Mouse (Mus musculus) stomach, embryonic 15.5 days (tissue): ENCODE data around the gene Papss2. TPM values are rescaled to one million over a fixed set of nuclear protein-coding genes. Genes with fewer than 3 reads are reported as not detected.

Experiments
- ATAC-seq: fragments of 200-750 bp; cut with Nextera tagmentation; 2 replicates; pipeline ENCODE4 v1.8.0; 2017; ENCODE audit warnings: low read depth, moderate number of reproducible peaks, moderate TSS enrichment; ENCODE audit not compliant: insufficient read depth, low FRiP score
- H3K27ac ChIP-seq: fragments of 300-500 bp; sonication (generic); 2 replicates; pipeline ENCODE4 v1.5.1; 2015; ENCODE audit warnings: mild to moderate bottlenecking, inconsistent platforms
- H3K27me3 ChIP-seq: fragments of 300-500 bp; sonication (generic); replicated peaks from 2 replicates; pipeline ENCODE4 v1.6.1; 2015; ENCODE audit warnings: inconsistent platforms
- H3K36me3 ChIP-seq: fragments of 300-500 bp; sonication (generic); 2 replicates; pipeline ENCODE4 v1.6.1; 2015; ENCODE audit warnings: inconsistent platforms
- H3K4me1 ChIP-seq: fragments of 300-500 bp; sonication (generic); 2 replicates; pipeline ENCODE4 v1.6.1; 2015; ENCODE audit warnings: inconsistent platforms
- H3K4me2 ChIP-seq: fragments of 300-500 bp; sonication (generic); 2 replicates; pipeline ENCODE4 v1.6.1; 2015; ENCODE audit warnings: mild to moderate bottlenecking, inconsistent platforms
- H3K4me3 ChIP-seq: fragments of 300-500 bp; sonication (generic); replicated peaks from 2 replicates; pipeline ENCODE4 v1.5.1; 2015; ENCODE audit warnings: inconsistent platforms
- H3K9ac ChIP-seq: fragments of 300-500 bp; sonication (generic); 2 replicates; pipeline ENCODE4 v1.6.1; 2015; ENCODE audit warnings: inconsistent platforms
- H3K9me3 ChIP-seq: fragments of 300-500 bp; sonication (generic); 2 replicates; pipeline ENCODE4 v1.6.1; 2016; ENCODE audit warnings: inconsistent platforms
- WGBS: fragments of 180-500 bp; shearing (Covaris S2); methylation state at CpG from one replicate; pipeline ENCODE4 v1.1.7; 2015; 5-methylcytosine and 5-hydroxymethylcytosine counted together
- polyA plus RNA-seq: library from polyadenylated mRNA; unstranded; fragments of >200 nt; fragmentation: Nextera tagmentation; extraction: Ambion mirVana; gene quantifications from 2 replicates; pipeline ENCODE4 v1.2.1, GENCODE M21; 2015

Papss2 gene
- polyA plus RNA-seq, 1 experiment from 2014 or later: 9.3 TPM

GRCm38 (mm10) chr19:32601033-32601770, 5.6 kb downstream of the Papss2 start:
- 59% methylated on average over 6 of the region's 6 CpGs for WGBS
- Histone ChIP-seq H3K9me3 (no peaks in the 10 kb centered on the region), H3K27ac (peak overlapping the region; percentile 35; the same call in 1 of the 2 replicates), H3K36me3 (no peaks in the 10 kb centered on the region), H3K4me2 (no peak overlapping the region), H3K27me3 (no peaks in the 10 kb centered on the region), H3K9ac (no peak overlapping the region), H3K4me3 (no peak overlapping the region), H3K4me1 (no peaks in the 10 kb centered on the region)
- ATAC-seq: peak; percentile 56; the same call in 1 of the 2 replicates

DNA sequence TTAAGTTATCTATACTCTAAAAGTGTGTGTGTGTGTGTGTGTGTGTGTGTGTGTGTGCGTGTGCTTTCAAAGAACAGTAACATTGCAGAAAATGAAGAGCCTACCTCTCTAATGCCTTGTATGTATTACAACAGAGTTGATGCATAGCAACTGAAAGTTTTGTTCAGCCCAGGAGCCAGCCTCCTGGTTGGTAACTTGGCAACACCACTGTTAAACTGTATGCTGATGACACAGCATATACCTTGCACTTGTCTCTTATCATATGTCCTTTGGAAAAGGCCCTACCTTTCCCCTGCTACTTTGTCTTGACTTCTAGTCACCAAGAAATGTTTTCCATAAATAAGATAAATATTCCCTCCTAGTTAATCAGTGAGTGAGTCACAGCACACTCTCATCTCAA, 7.9 kb downstream of the Papss2 start:
- no peaks in the 10 kb centered on the region for H3K27me3 ChIP-seq
- no peak overlapping the region for H3K27ac ChIP-seq
- H3K4me2 ChIP-seq: no peak overlapping the region
- no peaks in the 10 kb centered on the region for H3K36me3 ChIP-seq
- ATAC-seq: no peak
- no peaks in the 10 kb centered on the region for H3K4me1 ChIP-seq
- H3K4me3 ChIP-seq: no peak overlapping the region
- 88% methylated on average over 1 of the region's 1 CpGs for WGBS
- no peaks in the 10 kb centered on the region for H3K9me3 ChIP-seq
- H3K9ac ChIP-seq: no peak overlapping the region

GRCm38 (mm10) chr19:32604127-32604526, 8.5 kb downstream of the Papss2 start:
- H3K27ac ChIP-seq: no peak overlapping the region
- WGBS: 71% methylated on average over 8 of the region's 8 CpGs

DNA sequence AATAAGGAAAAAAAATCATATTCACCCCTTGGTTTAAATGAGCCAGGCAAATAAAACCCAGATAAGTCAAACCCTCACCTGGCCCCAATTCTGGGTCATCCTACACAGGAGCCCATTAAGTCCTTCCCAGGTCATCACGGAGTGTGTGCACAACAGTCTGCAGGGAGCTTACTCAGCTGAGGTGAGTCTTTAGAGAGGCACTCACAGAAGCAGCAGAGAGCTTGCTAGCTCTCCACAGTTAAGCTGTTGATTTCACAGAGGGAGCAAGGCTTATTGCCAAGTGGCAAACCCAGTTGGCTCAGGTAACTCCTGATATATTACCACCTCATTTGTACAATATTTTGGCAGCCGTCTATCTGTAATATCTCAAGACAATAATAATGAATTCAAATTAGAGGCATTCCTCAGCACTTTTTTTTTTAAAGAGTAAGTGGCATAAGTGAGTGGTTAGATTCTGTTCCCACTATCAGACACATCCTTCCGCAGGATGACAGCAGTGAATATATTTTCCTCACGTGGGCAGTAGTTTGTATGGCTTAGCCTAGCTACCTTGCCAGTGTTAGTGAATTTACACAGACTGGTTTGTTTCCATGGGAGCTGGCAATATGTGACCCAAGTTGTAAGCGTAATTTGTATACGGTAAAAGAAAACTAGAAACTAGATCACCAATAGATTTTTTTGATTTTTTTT, 9.1 kb downstream of the Papss2 start:
- Histone ChIP-seq H3K4me2 (no peak overlapping the region), H3K4me3 (no peak overlapping the region), H3K9ac (no peak overlapping the region), H3K4me1 (no peaks in the 10 kb centered on the region), H3K9me3 (no peaks in the 10 kb centered on the region), H3K27ac (no peak overlapping the region), H3K27me3 (no peaks in the 10 kb centered on the region), H3K36me3 (no peaks in the 10 kb centered on the region)
- no peak for ATAC-seq
- 80% methylated on average over 6 of the region's 6 CpGs for WGBS

More at GRCm38 (mm10) chr19:32604127-32604526, 8.5 kb downstream of the Papss2 start:
- H3K27me3 ChIP-seq: no peaks in the 10 kb centered on the region
- no peak for ATAC-seq
- H3K4me2 ChIP-seq: no peak overlapping the region
- H3K4me1 ChIP-seq: no peaks in the 10 kb centered on the region
- no peak overlapping the region for H3K4me3 ChIP-seq
- H3K9ac ChIP-seq: no peak overlapping the region
- no peaks in the 10 kb centered on the region for H3K36me3 ChIP-seq
- no peaks in the 10 kb centered on the region for H3K9me3 ChIP-seq

DNA sequence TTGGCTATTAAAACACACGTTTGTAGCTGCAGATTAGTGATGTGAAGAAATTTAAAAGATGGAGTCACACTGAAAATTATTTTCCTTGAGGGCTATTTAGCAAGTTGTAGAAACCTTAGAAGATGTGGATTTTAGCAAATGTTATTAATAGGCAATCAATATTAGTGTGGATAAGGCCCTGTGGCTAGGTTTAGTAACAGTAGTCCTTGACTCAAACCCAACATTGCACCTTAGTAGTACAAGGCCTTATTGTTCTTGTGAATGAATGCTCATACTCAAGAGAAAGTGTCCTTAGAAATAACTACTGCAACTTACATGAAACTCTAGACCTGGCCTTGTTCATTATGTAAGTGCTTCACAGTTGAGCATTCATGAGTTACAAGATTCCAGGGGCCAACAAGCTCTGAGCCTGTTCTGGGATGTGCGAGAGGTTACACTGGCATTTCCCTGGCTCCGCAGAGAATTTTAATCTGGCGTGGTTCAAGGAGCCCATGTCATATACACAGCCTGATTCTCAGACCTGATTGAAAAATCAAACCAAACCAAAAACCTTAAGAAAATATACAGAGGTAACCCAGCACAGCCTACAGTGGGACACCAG, 10.7 kb downstream of the Papss2 start:
- Histone ChIP-seq H3K27ac (no peak overlapping the region), H3K4me2 (no peak overlapping the region), H3K9me3 (no peaks in the 10 kb centered on the region), H3K4me1 (no peaks in the 10 kb centered on the region), H3K9ac (no peak overlapping the region), H3K4me3 (no peak overlapping the region), H3K36me3 (no peaks in the 10 kb centered on the region), H3K27me3 (no peaks in the 10 kb centered on the region)
- WGBS: 75% methylated on average over 4 of the region's 4 CpGs
- no peak for ATAC-seq

- 71% methylated on average over 8 of the region's 8 CpGs for WGBS
- no peak overlapping the region for H3K9ac ChIP-seq
- H3K36me3 ChIP-seq: no peaks in the 10 kb centered on the region
- ATAC-seq: no peak
- H3K27me3 ChIP-seq: no peaks in the 10 kb centered on the region
- H3K4me1 ChIP-seq: no peaks in the 10 kb centered on the region
- no peak overlapping the region for H3K27ac ChIP-seq
- no peaks in the 10 kb centered on the region for H3K9me3 ChIP-seq
- no peak overlapping the region for H3K4me2 ChIP-seq
- no peak overlapping the region for H3K4me3 ChIP-seq
These were observed 11.4 kb downstream of the Papss2 start for GRCm38 (mm10) chr19:32607036-32607435.

DNA sequence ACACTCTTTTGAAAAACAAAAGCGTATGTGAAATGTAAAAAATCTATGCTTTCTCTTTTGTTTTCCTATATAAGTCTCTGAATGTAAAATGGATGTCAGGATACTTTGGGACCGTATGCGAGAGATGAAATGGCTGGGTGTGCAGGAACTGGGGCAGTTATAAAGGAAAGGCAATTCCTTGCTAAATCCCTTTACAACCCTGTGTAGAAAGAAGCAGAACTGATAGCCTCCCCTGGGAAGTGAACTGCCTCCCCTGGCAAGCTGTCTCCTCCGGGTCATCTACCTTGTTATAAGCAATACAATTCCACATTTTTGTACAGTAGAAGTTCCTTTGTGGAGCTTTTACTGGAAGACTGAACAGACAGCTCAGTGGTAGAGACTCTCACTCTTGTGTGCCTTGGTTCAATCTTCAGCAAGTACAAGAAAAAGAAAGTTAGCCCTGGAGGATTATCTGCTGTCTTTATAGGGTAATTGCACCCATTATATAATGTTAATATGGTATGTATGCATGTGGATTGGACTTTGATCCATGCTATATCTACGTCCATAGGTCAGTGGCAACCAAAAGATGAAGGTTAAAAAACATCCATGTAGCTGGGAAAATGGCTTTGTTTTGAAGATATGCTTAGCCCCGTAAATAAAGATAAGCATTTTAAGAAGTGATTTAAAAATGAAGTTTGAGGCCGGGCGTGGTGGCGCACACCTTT, 15.9 kb downstream of the Papss2 start:
- H3K4me2 ChIP-seq: no peak overlapping the region
- no peak overlapping the region for H3K9ac ChIP-seq
- H3K27ac ChIP-seq: no peak overlapping the region
- ATAC-seq: no peak
- no peak overlapping the region for H3K4me3 ChIP-seq
- H3K27me3 ChIP-seq: no peaks in the 10 kb centered on the region
- WGBS: 85% methylated on average over 9 of the region's 9 CpGs
- H3K4me1 ChIP-seq: no peaks in the 10 kb centered on the region
- H3K36me3 ChIP-seq: no peaks in the 10 kb centered on the region
- H3K9me3 ChIP-seq: no peaks in the 10 kb centered on the region

GRCm38 (mm10) chr19:32614046-32614771, 18.6 kb downstream of the Papss2 start:
- Histone ChIP-seq H3K4me1 (no peaks in the 10 kb centered on the region), H3K27ac (no peak overlapping the region), H3K36me3 (no peaks in the 10 kb centered on the region), H3K27me3 (no peaks in the 10 kb centered on the region), H3K9ac (no peak overlapping the region), H3K4me2 (no peak overlapping the region), H3K9me3 (no peaks in the 10 kb centered on the region), H3K4me3 (no peak overlapping the region)
- WGBS: 78% methylated on average over 12 of the region's 12 CpGs
- ATAC-seq: no peak

GRCm38 (mm10) chr19:32614772-32615099, 19.1 kb downstream of the Papss2 start:
- no peaks in the 10 kb centered on the region for H3K36me3 ChIP-seq
- H3K4me1 ChIP-seq: no peaks in the 10 kb centered on the region
- H3K9me3 ChIP-seq: no peaks in the 10 kb centered on the region
- no peak overlapping the region for H3K9ac ChIP-seq
- ATAC-seq: no peak
- no peaks in the 10 kb centered on the region for H3K27me3 ChIP-seq
- H3K4me2 ChIP-seq: no peak overlapping the region
- no peak overlapping the region for H3K27ac ChIP-seq
- WGBS: 72% methylated on average over 2 of the region's 2 CpGs
- H3K4me3 ChIP-seq: no peak overlapping the region

DNA sequence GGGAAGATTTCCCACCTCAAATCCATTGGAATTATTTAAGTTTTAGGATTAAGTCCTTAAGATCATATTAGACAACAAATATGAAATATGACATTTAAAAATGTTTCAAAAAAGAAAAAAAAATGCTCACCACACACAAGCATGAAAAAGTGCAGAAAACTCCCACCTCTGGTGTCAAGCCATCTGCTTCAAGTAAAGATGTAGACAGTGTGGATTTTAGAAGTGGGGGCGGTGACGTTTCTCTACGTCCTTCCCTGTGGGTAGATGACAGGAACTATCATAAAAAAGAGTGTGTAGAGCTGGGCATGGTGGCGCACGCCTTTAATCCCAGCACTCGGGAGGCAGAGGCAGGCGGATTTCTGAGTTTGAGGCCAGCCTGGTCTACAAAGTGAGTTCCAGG, 21.1 kb downstream of the Papss2 start:
- 89% methylated on average over 7 of the region's 7 CpGs for WGBS
- Histone ChIP-seq H3K36me3 (no peaks in the 10 kb centered on the region), H3K9me3 (no peaks in the 10 kb centered on the region), H3K27me3 (no peaks in the 10 kb centered on the region), H3K4me2 (no peak overlapping the region), H3K4me1 (no peaks in the 10 kb centered on the region), H3K27ac (no peak overlapping the region), H3K4me3 (no peak overlapping the region), H3K9ac (no peak overlapping the region)
- no peak for ATAC-seq

GRCm38 (mm10) chr19:32619739-32620138, 24.1 kb downstream of the Papss2 start:
- Histone ChIP-seq H3K9me3 (no peaks in the 10 kb centered on the region), H3K9ac (no peak overlapping the region), H3K4me1 (no peaks in the 10 kb centered on the region), H3K27me3 (no peaks in the 10 kb centered on the region), H3K36me3 (no peaks in the 10 kb centered on the region), H3K27ac (no peak overlapping the region), H3K4me2 (no peak overlapping the region), H3K4me3 (no peak overlapping the region)
- 77% methylated on average over 2 of the region's 2 CpGs for WGBS
- no peak for ATAC-seq
